Mouse (Mus musculus) myocyte (in vitro differentiated cells): ENCODE results near the gene Bcl6b. TPM values are rescaled to one million over a fixed set of nuclear protein-coding genes. Genes with fewer than 3 reads are reported as not detected.

Experiments
- H3K27me3 ChIP-seq: one replicate; pipeline ENCODE4 v1.6.1; 2011; ENCODE audit not compliant: control insufficient read depth, insufficient read depth, insufficient read length
- H3K36me3 ChIP-seq: one replicate; pipeline ENCODE4 v1.6.1; 2011; ENCODE audit not compliant: control insufficient read depth, insufficient read depth
- H3K4me2 ChIP-seq: one replicate; pipeline ENCODE4 v1.6.1; 2011; ENCODE audit warnings: low read depth, control low read depth
- H3K4me3 ChIP-seq: one replicate; pipeline ENCODE4 v1.5.1; 2011; ENCODE audit warnings: mild to moderate bottlenecking, control low read depth, moderate library complexity
- H3K79me2 ChIP-seq: one replicate; pipeline ENCODE4 v1.6.1; 2011; ENCODE audit not compliant: control insufficient read depth, insufficient read depth
- H3ac ChIP-seq: one replicate; pipeline ENCODE4 v1.6.1; 2011; ENCODE audit not compliant: control insufficient read depth, insufficient read length
- CEBPB ChIP-seq: IDR thresholded peaks from 2 replicates; pipeline ENCODE4 v1.6.1; 2011; ENCODE audit warnings: mild to moderate bottlenecking, moderate library complexity; ENCODE audit not compliant: poor library complexity, insufficient read depth, severe bottlenecking
- E2F4 ChIP-seq: IDR thresholded peaks from one replicate; pipeline ENCODE4 v1.6.1; 2011; ENCODE audit warnings: mild to moderate bottlenecking, control low read depth, moderate library complexity; ENCODE audit not compliant: insufficient read depth
- MAX ChIP-seq: IDR thresholded peaks from one replicate; pipeline ENCODE4 v1.6.1; 2011; ENCODE audit warnings: low read depth, mild to moderate bottlenecking, control low read depth
- MYOD1 ChIP-seq, 3 experiments: IDR thresholded peaks; one replicate each; pipeline ENCODE4 v1.6.1; 2011; ENCODE audit warnings: control low read depth in 2 of 3, low read depth in 2 of 3, mild to moderate bottlenecking in 2 of 3, moderate library complexity in 1 of 3; ENCODE audit not compliant: insufficient read length in 2 of 3, control insufficient read depth in 1 of 3
- MYOG ChIP-seq, 3 experiments: IDR thresholded peaks; one replicate each; pipeline ENCODE4 v1.6.1; 2011; ENCODE audit warnings: control low read depth in 2 of 3, low read depth in 2 of 3, mild to moderate bottlenecking in 2 of 3; ENCODE audit not compliant: insufficient read length in 2 of 3, control insufficient read depth in 1 of 3, insufficient read depth in 1 of 3
- POLR2A ChIP-seq: IDR thresholded peaks from one replicate; pipeline ENCODE4 v1.6.1; 2011; ENCODE audit warnings: low read depth, mild to moderate bottlenecking, control low read depth, moderate library complexity; ENCODE audit not compliant: insufficient read length
- POLR2AphosphoS2 ChIP-seq: IDR thresholded peaks from one replicate; pipeline ENCODE4 v1.6.1; 2011; ENCODE audit warnings: low read depth, control low read depth; ENCODE audit not compliant: insufficient read length
- REST ChIP-seq: IDR thresholded peaks from one replicate; pipeline ENCODE4 v1.6.1; 2011; ENCODE audit warnings: mild to moderate bottlenecking, control low read depth, moderate library complexity; ENCODE audit not compliant: insufficient read depth, insufficient read length
- SRF ChIP-seq: IDR thresholded peaks from one replicate; pipeline ENCODE4 v1.6.1; 2011; ENCODE audit warnings: low read depth; ENCODE audit not compliant: control insufficient read depth, insufficient read length
- TCF12 ChIP-seq: IDR thresholded peaks from one replicate; pipeline ENCODE4 v1.6.1; 2011; ENCODE audit warnings: mild to moderate bottlenecking, control low read depth; ENCODE audit not compliant: poor library complexity, insufficient read depth, severe bottlenecking
- TCF3 ChIP-seq: IDR thresholded peaks from one replicate; pipeline ENCODE4 v1.6.1; 2011; ENCODE audit warnings: low read depth, control low read depth; ENCODE audit not compliant: insufficient read length
- USF1 ChIP-seq: IDR thresholded peaks from one replicate; pipeline ENCODE4 v1.6.1; 2011; ENCODE audit warnings: low read depth, mild to moderate bottlenecking, control low read depth, moderate library complexity
- polyA plus RNA-seq: library from polyadenylated mRNA; unstranded; fragments of >200 nt; fragmentation: generic; extraction: Trizol; gene quantifications from one replicate; pipeline ENCODE4 v1.2.1, GENCODE M21; 2012; ENCODE audit warnings: missing spikeins

Bcl6b gene
- polyA plus RNA-seq, 1 experiment: 2.8 TPM

DNA sequence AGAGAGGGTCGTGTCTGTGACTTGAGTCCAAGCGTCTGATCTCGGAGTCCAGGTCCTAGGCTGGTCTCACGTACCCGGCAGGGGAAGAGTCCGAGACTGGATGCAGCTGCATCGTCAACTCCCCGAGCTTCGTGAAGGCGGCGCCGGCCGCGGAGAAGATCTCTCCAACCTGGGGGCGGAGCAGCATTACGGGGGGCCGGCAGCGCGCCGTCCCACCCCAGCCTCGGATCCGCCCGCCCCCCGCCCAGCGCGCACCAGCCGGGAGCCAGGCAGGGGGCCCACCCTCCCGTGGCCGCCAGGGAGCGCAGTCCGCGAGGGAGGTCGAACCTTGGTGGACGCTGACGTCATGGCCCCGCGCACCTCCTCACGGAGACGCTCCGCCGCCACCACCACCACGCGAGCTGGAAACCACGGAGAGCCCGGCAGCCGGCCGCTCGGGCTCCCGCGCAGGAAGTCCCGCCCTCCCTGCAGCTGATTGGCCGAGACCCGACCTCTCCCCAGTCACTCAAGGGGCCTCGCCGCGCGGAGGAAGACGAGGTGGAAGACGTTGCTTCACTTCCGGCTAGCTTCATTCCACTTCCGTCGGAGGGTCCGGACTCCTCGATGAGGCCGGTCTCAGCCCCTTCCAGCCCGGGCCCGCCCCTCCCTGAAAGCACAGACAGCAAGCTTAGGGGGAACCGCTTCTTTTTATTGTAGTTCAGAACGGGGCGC, 8.0 kb upstream of the Bcl6b start, which contains the start of gene 0610010K14Rik:
TSS of gene 0610010K14Rik (minus strand) at position 458 of the 711 bp plus-strand sequence.
- peak within 1 kb of the TSS; percentile 60 for H3K4me3 ChIP-seq
- no peaks in the 10 kb centered on the region for H3K36me3 ChIP-seq
- peak within 1 kb of the TSS; percentile 94 for H3K4me2 ChIP-seq
- peaks cover 3% of the 10 kb centered on the region for H3K27me3 ChIP-seq
- H3K79me2 ChIP-seq: peaks cover 13% of the 10 kb centered on the region
- peak within 1 kb of the TSS; percentile 4 for H3ac ChIP-seq
- TF ChIP-seq E2F4: no peak
- no peak for TF ChIP-seq MAX
- TF ChIP-seq USF1: no peak
- TF ChIP-seq POLR2A: peak; percentile 88
- TF ChIP-seq POLR2AphosphoS2: peak; percentile 96
- peak in 1 of 3 experiments; percentile 15 for TF ChIP-seq MYOG (IDR thresholded peaks at IDR 0.05; ENCODE audit: control insufficient read depth in 1 of 3, insufficient read depth in 1 of 3, insufficient read length in 2 of 3, low read depth in 2 of 3)
- TF ChIP-seq REST: peak; percentile 9
- peak; percentile 70; the same call in 1 of the 2 replicates for TF ChIP-seq CEBPB
- peak; percentile 28 for TF ChIP-seq TCF3
- no peak for TF ChIP-seq TCF12
- TF ChIP-seq SRF: peak; percentile 3
- TF ChIP-seq MYOD1 (IDR thresholded peaks at IDR 0.05; ENCODE audit: control insufficient read depth in 1 of 3, insufficient read length in 2 of 3, low read depth in 2 of 3): peak in 1 of 3 experiments; percentile 28

GRCm38 (mm10) chr11:70236717-70237116, 7.1 kb upstream of the Bcl6b start:
- TF ChIP-seq TCF12: no peak
- TF ChIP-seq MYOG (IDR thresholded peaks at IDR 0.05; ENCODE audit: control insufficient read depth in 1 of 3, insufficient read depth in 1 of 3, insufficient read length in 2 of 3, low read depth in 2 of 3): no peak
- TF ChIP-seq CEBPB: no peak
- TF ChIP-seq MAX: no peak
- TF ChIP-seq USF1: no peak
- no peak for TF ChIP-seq SRF
- no peak for TF ChIP-seq REST
- TF ChIP-seq MYOD1 (IDR thresholded peaks at IDR 0.05; ENCODE audit: control insufficient read depth in 1 of 3, insufficient read length in 2 of 3, low read depth in 2 of 3): no peak
- no peak for TF ChIP-seq POLR2AphosphoS2
- TF ChIP-seq POLR2A: no peak
- Histone ChIP-seq H3K36me3 (no peaks in the 10 kb centered on the region), H3K4me3 (peak overlapping the region; percentile 60), H3K79me2 (peaks cover 13% of the 10 kb centered on the region), H3K27me3 (no peaks in the 10 kb centered on the region), H3K4me2 (peak overlapping the region; percentile 94), H3ac (peak overlapping the region; percentile 4)

GRCm38 (mm10) chr11:70235254-70235900, 5.8 kb upstream of the Bcl6b start:
- TF ChIP-seq REST: no peak
- TF ChIP-seq MAX: no peak
- no peak for TF ChIP-seq CEBPB
- no peak for TF ChIP-seq TCF12
- no peak for TF ChIP-seq TCF3
- TF ChIP-seq SRF: no peak
- no peak for TF ChIP-seq USF1
- TF ChIP-seq MYOG (IDR thresholded peaks at IDR 0.05; ENCODE audit: control insufficient read depth in 1 of 3, insufficient read depth in 1 of 3, insufficient read length in 2 of 3, low read depth in 2 of 3): no peak
- no peak for TF ChIP-seq E2F4
- no peak for TF ChIP-seq POLR2AphosphoS2
- no peak for TF ChIP-seq POLR2A
- no peak for TF ChIP-seq MYOD1 (IDR thresholded peaks at IDR 0.05; ENCODE audit: control insufficient read depth in 1 of 3, insufficient read length in 2 of 3, low read depth in 2 of 3)
- Histone ChIP-seq H3ac (no peak overlapping the region), H3K4me3 (no peak overlapping the region), H3K79me2 (peaks cover 13% of the 10 kb centered on the region), H3K36me3 (no peaks in the 10 kb centered on the region), H3K27me3 (no peaks in the 10 kb centered on the region), H3K4me2 (no peak overlapping the region)

DNA sequence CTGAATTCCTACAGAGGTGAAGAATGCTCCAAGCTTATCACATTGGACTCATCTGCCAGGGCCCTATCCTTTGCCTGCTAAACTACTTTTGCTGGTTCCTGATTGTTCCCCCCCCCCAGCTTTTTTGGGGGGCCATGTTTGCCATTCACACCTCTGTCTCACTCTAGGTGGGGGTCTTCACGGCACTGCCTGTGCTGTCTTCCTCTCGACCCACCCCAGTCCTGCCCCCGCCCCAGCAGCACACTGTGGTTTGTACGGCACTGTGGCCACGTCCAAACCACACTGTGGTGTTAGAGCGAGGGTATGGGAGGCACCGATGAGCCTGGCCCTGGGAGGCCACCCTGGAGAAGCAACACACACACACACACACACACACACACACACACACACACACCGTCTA, 4.9 kb upstream of the Bcl6b start:
- no peak for TF ChIP-seq CEBPB
- no peak for TF ChIP-seq TCF12
- TF ChIP-seq POLR2AphosphoS2: no peak
- no peak for TF ChIP-seq TCF3
- no peak for TF ChIP-seq MAX
- TF ChIP-seq USF1: no peak
- no peak for TF ChIP-seq POLR2A
- no peak for TF ChIP-seq REST
- TF ChIP-seq SRF: no peak
- no peak for TF ChIP-seq MYOD1 (IDR thresholded peaks at IDR 0.05; ENCODE audit: control insufficient read depth in 1 of 3, insufficient read length in 2 of 3, low read depth in 2 of 3)
- TF ChIP-seq E2F4: no peak
- no peak for TF ChIP-seq MYOG (IDR thresholded peaks at IDR 0.05; ENCODE audit: control insufficient read depth in 1 of 3, insufficient read depth in 1 of 3, insufficient read length in 2 of 3, low read depth in 2 of 3)
- Histone ChIP-seq H3K79me2 (peaks cover 12% of the 10 kb centered on the region), H3K4me3 (no peak overlapping the region), H3K4me2 (no peak overlapping the region), H3K27me3 (no peaks in the 10 kb centered on the region), H3ac (no peak overlapping the region), H3K36me3 (no peaks in the 10 kb centered on the region)
